Mouse (Mus musculus) stomach, embryonic 14.5 days (tissue): ENCODE results near the gene Olfr789. TPM values are rescaled to one million over a fixed set of nuclear protein-coding genes. Genes with fewer than 3 reads are reported as not detected.

Source experiments
- polyA plus RNA-seq: library from polyadenylated mRNA; unstranded; fragments of >200 nt; fragmentation: Nextera tagmentation; extraction: Ambion mirVana; gene quantifications from 2 replicates; pipeline ENCODE4 v1.2.1, GENCODE M21; 2014

Gene Olfr789
- polyA plus RNA-seq, 1 experiment from 2014 or later, result not detected

Other genes starting within 250 kb of the Olfr789 start
- not detected in 2 replicates for gene Olfr774, start 248.5 kb upstream of the Olfr789 start, polyA plus RNA-seq
- not detected in 2 replicates for gene Olfr775, start 236.3 kb upstream of the Olfr789 start, polyA plus RNA-seq
- gene Olfr776, start 225.6 kb upstream of the Olfr789 start, polyA plus RNA-seq, result not detected in 2 replicates
- gene Olfr777, start 213.3 kb upstream of the Olfr789 start, polyA plus RNA-seq, result not detected in 2 replicates
- not detected in 2 replicates for gene Olfr780, start 166.6 kb upstream of the Olfr789 start, polyA plus RNA-seq
- gene Olfr781, start 155.9 kb upstream of the Olfr789 start, polyA plus RNA-seq, result not detected in 2 replicates
- not detected in 2 replicates for gene Olfr782, start 135.9 kb upstream of the Olfr789 start, polyA plus RNA-seq
- gene Olfr784, start 100.7 kb upstream of the Olfr789 start, polyA plus RNA-seq, result 0.10 and 0.17 TPM in 2 replicates
- not detected in 2 replicates for gene Olfr785, start 79.3 kb upstream of the Olfr789 start, polyA plus RNA-seq
- gene Olfr786, start 57.4 kb upstream of the Olfr789 start, polyA plus RNA-seq, result not detected in 2 replicates
- gene Olfr787, start 22.9 kb upstream of the Olfr789 start, polyA plus RNA-seq, result not detected in 2 replicates
- gene Olfr788, start 13.8 kb upstream of the Olfr789 start, polyA plus RNA-seq, result not detected in 2 replicates
- not detected in 2 replicates for gene Olfr790, start 13.7 kb downstream of the Olfr789 start, polyA plus RNA-seq
- gene Olfr791, start 37.0 kb downstream of the Olfr789 start, polyA plus RNA-seq, result not detected in 2 replicates
- not detected in 2 replicates for gene Olfr792, start 54.4 kb downstream of the Olfr789 start, polyA plus RNA-seq
- not detected in 2 replicates for gene Olfr794, start 82.9 kb downstream of the Olfr789 start, polyA plus RNA-seq
- not detected in 2 replicates for gene Olfr796, start 127.8 kb downstream of the Olfr789 start, polyA plus RNA-seq
- gene Olfr798, start 143.2 kb downstream of the Olfr789 start, polyA plus RNA-seq, result not detected in 2 replicates
- gene Olfr799, start 152.7 kb downstream of the Olfr789 start, polyA plus RNA-seq, result not detected in 2 replicates
- not detected in 2 replicates for gene Olfr800, start 172.9 kb downstream of the Olfr789 start, polyA plus RNA-seq
- gene Olfr801, start 189.1 kb downstream of the Olfr789 start, polyA plus RNA-seq, result not detected in 2 replicates
- gene Olfr802, start 203.4 kb downstream of the Olfr789 start, polyA plus RNA-seq, result 0.06 TPM in 1 of 2 replicates, not detected in the other
- gene Olfr803, start 209.5 kb downstream of the Olfr789 start, polyA plus RNA-seq, result not detected in 2 replicates
- not detected in 2 replicates for gene Olfr804, start 218.5 kb downstream of the Olfr789 start, polyA plus RNA-seq
- not detected in 2 replicates for gene Olfr805, start 244.6 kb downstream of the Olfr789 start, polyA plus RNA-seq